ENCODE assay signal across 9 mouse cellular contexts in genomic region chr12:52918939-52919338, GRCm38 (mm10).
A peak's percentile ranks its signal among the peaks of the same experiment; 100 is the strongest.
DNase-seq lines count a peak whose midpoint lies in the region; ATAC-seq lines count a peak whose summit lies in the region.
"Had no signal": no experiment of that assay in that cellular context is flagged by ENCODE, and none has a peak within 500 bp of the region (broad histone marks: within the 10 kb centered on the region; RNA-seq: fewer than 3 reads in every experiment).

No protein-coding gene starts in this region.

- H3K4me3 ChIP-seq in hindbrain, embryonic 11.5 days (ENCODE audit: low read depth, low read length) = no peak overlapping the region
- H3K4me3 ChIP-seq in hindbrain, embryonic 12.5 days = no peak overlapping the region
- no peak overlapping the region for H3K4me3 ChIP-seq in embryonic facial prominence, embryonic 10.5 days
- H3K4me3 ChIP-seq: stomach, embryonic 15.5 days had no signal

- no peaks in the 10 kb centered on the region for H3K4me1 ChIP-seq in hindbrain, embryonic 11.5 days (replicated peaks; ENCODE audit: control insufficient read depth, insufficient read depth, low read length)
- H3K4me1 ChIP-seq in hindbrain, embryonic 12.5 days = peaks cover 7% of the 10 kb centered on the region
- peaks cover 7% of the 10 kb centered on the region for H3K4me1 ChIP-seq in embryonic facial prominence, embryonic 10.5 days
- H3K4me1 ChIP-seq: stomach, embryonic 15.5 days had no signal

- 26% methylated on average over 11 of the region's 11 CpGs for WGBS in hindbrain, embryonic 11.5 days
- 27% methylated on average over 11 of the region's 11 CpGs for WGBS in hindbrain, embryonic 12.5 days
- 30% methylated on average over 11 of the region's 11 CpGs for WGBS in embryonic facial prominence, embryonic 10.5 days

- no peak overlapping the region for H3K4me2 ChIP-seq in hindbrain, embryonic 11.5 days (replicated peaks; ENCODE audit: low read depth, low read length)
- no peak overlapping the region for H3K4me2 ChIP-seq in hindbrain, embryonic 12.5 days (replicated peaks)
- H3K4me2 ChIP-seq: stomach, embryonic 15.5 days had no signal

- H3K27me3 ChIP-seq in hindbrain, embryonic 11.5 days (ENCODE audit: control insufficient read depth, insufficient read depth, low read length) = no peaks in the 10 kb centered on the region
- H3K27me3 ChIP-seq in hindbrain, embryonic 12.5 days = no peaks in the 10 kb centered on the region
- H3K27me3 ChIP-seq in embryonic facial prominence, embryonic 10.5 days (replicated peaks; ENCODE audit: low read depth, poor library complexity, severe bottlenecking) = 0 out of 2 replicates have a peak, but pooled peaks cover 3% of the 10 kb centered on the region
- H3K27me3 ChIP-seq: stomach, embryonic 15.5 days had no signal

- no peaks in the 10 kb centered on the region for H3K36me3 ChIP-seq in hindbrain, embryonic 11.5 days (ENCODE audit: control insufficient read depth, insufficient read depth, low read length)
- H3K36me3 ChIP-seq in hindbrain, embryonic 12.5 days = no peaks in the 10 kb centered on the region
- no peaks in the 10 kb centered on the region for H3K36me3 ChIP-seq in embryonic facial prominence, embryonic 10.5 days (replicated peaks)
- H3K36me3 ChIP-seq: stomach, embryonic 15.5 days had no signal

- H3K9me3 ChIP-seq in hindbrain, embryonic 11.5 days (ENCODE audit: control insufficient read depth, low read length) = no peaks in the 10 kb centered on the region
- H3K9me3 ChIP-seq in hindbrain, embryonic 12.5 days (replicated peaks) = 0 out of 2 replicates have a peak, but pooled peaks cover 4% of the 10 kb centered on the region
- no peaks in the 10 kb centered on the region for H3K9me3 ChIP-seq in embryonic facial prominence, embryonic 10.5 days
- H3K9me3 ChIP-seq: stomach, embryonic 15.5 days had no signal

- peak; percentile 72 for DNase-seq in hindbrain, embryonic 11.5 days (ENCODE audit: low spot score)
- DNase-seq in thymus, postnatal 4 days = peak; percentile 33
- DNase-seq in thymus, postnatal 14 days = no peak
- DNase-seq in embryonic facial prominence, embryonic 10.5 days (ENCODE audit: low spot score) = peak; percentile 53
- no peak for DNase-seq in cerebellum, adult 9-10 months

- no peak for ATAC-seq in hindbrain, embryonic 11.5 days (ENCODE audit: low FRiP score)
- ATAC-seq in hindbrain, embryonic 12.5 days (ENCODE audit: low FRiP score) = no peak
- peak; percentile 85 for ATAC-seq in megakaryocyte progenitor cell, adult 5-6 weeks (replicated peaks; ENCODE audit: poor library complexity)
- ATAC-seq in cerebellum, adult (ENCODE audit: insufficient number of reproducible peaks, low FRiP score, low TSS enrichment) = no peak

- H3K27ac ChIP-seq in hindbrain, embryonic 11.5 days (ENCODE audit: low read depth, low read length) = no peak overlapping the region
- H3K27ac ChIP-seq in hindbrain, embryonic 12.5 days = no peak overlapping the region
- 0 out of 2 replicates have a peak overlapping the region, but pooled peaks have one; percentile 25 for H3K27ac ChIP-seq in embryonic facial prominence, embryonic 10.5 days (replicated peaks)
- H3K27ac ChIP-seq: stomach, embryonic 15.5 days had no signal

- H3K9ac ChIP-seq in hindbrain, embryonic 11.5 days (ENCODE audit: low read depth, low read length) = no peak overlapping the region
- H3K9ac ChIP-seq in hindbrain, embryonic 12.5 days = no peak overlapping the region
- H3K9ac ChIP-seq: stomach, embryonic 15.5 days had no signal

Comparison
In these comparisons a context has a peak if more than half of its experiments do, and no peak if none do; other contexts are left out.
1. DNase-seq: peak in hindbrain, embryonic 11.5 days (single experiment), thymus, postnatal 4 days (single experiment) and embryonic facial prominence, embryonic 10.5 days (single experiment); none in thymus, postnatal 14 days (single experiment) and cerebellum, adult 9-10 months (single experiment).